ENCODE assay signal across 19 mouse cellular contexts in the genomic region with DNA sequence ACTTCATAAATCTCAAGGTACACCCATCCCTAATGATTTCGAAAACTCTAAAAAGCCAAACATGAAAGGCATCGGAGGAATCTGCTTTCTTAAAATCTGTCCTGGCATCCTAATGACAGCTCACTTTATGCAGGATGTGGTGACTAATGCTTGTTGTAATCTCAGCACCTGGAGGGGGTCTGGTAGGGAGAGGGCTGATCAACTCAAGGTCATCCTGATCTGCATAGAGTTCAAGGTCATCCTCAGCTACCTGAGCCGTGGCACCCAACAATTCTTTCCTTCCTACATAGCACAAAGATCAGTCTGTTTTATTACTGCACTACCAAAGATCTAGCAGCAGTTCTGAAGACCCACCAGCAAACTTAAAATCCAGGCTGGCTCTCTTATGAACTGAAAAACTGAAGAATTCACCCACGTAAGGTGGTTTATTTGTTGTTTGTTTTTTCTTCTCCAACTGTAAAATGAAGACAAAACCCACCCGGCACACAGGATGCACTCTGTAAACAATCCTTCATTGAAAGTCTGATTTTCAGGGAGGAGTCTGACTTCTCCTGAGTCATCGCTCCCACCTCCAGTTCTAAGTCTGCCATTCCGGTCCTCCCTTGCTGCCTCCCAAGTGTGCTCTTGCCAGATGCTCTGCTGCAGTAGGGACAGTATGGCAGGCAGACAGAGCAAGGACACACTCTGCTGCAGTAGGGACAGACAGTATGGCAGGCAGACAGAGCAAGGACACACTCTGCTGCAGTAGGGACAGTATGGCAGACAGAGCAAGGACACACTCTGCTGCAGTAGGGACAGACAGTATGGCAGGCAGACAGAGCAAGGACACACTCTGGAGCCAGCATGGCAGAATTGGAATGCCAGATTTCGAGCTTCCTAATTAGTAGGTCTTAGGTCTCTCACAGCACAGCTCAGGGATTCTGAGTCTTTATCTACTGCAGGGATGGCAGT. TPM values are rescaled to one million over a fixed set of nuclear protein-coding genes. Genes with fewer than 3 reads are reported as not detected.
A peak's percentile ranks its signal among the peaks of the same experiment; 100 is the strongest.
DNase-seq lines count a peak whose midpoint lies in the region; ATAC-seq and TF ChIP-seq lines count a peak whose summit lies in the region.
"Had no signal": no experiment of that assay in that cellular context is flagged by ENCODE, and none has a peak within 500 bp of the region (broad histone marks: within the 10 kb centered on the region; RNA-seq: fewer than 3 reads in every experiment).

No protein-coding gene starts in this region.

- DNase-seq in heart, embryonic 10.5 days (ENCODE audit: low spot score), result no peak
- no peak for DNase-seq in heart, adult 8-10 months (ENCODE audit: low spot score)
- DNase-seq in NIH3T3 (ENCODE audit: low read depth), result peak; percentile 30
- DNase-seq in gastrocnemius, adult 8-10 months (ENCODE audit: low spot score in 2 of 2), result no peak
- DNase-seq: cerebellum, adult 2 months; gastrocnemius, adult 2 months; layer of hippocampus, postnatal 36 days; left cerebral cortex, postnatal 4 days; lung, postnatal 10 days had no signal

- peak overlapping the region; percentile 14 for H3K9ac ChIP-seq in heart, embryonic 16.5 days (ENCODE audit: low read length)
- H3K9ac ChIP-seq: embryonic facial prominence, embryonic 12.5 days; hindbrain, embryonic 15.5 days; liver, embryonic 15.5 days had no signal

- no peaks in the 10 kb centered on the region for H3K9me3 ChIP-seq in heart, embryonic 10.5 days
- H3K9me3 ChIP-seq in E14TG2a.4 (ENCODE audit: low read length), result no peaks in the 10 kb centered on the region
- H3K9me3 ChIP-seq in heart, embryonic 16.5 days (replicated peaks; ENCODE audit: control insufficient read depth, low read length), result no peaks in the 10 kb centered on the region
- H3K9me3 ChIP-seq: embryonic facial prominence, embryonic 12.5 days; hindbrain, embryonic 15.5 days; liver, embryonic 15.5 days had no signal

- TF ChIP-seq CTCF in E14TG2a.4 (conservative IDR thresholded peaks at IDR 0.05; ENCODE audit: low read length), result no peak

- ATAC-seq in heart, embryonic 16.5 days (replicated peaks; ENCODE audit: extremely low read depth, insufficient read depth, low FRiP score), result no peak
- ATAC-seq in inflammation-experienced regulatory T-cells, adult 6 months, result no peak
- ATAC-seq: CD4-positive, CD25-positive, alpha-beta regulatory T cell, adult 4 months; forebrain, embryonic 16.5 days; intestine, postnatal 0 days had no signal

- H3K36me3 ChIP-seq in heart, embryonic 10.5 days, result no peaks in the 10 kb centered on the region
- H3K36me3 ChIP-seq in E14TG2a.4 (ENCODE audit: insufficient read depth, low read length), result peaks cover 39% of the 10 kb centered on the region
- H3K36me3 ChIP-seq in heart, embryonic 16.5 days (ENCODE audit: control insufficient read depth, insufficient read depth), result no peaks in the 10 kb centered on the region
- H3K36me3 ChIP-seq: embryonic facial prominence, embryonic 12.5 days; hindbrain, embryonic 15.5 days; liver, embryonic 15.5 days had no signal

- H3K4me1 ChIP-seq in heart, embryonic 10.5 days, result peaks cover 64% of the 10 kb centered on the region
- peaks cover 90% of the 10 kb centered on the region for H3K4me1 ChIP-seq in E14TG2a.4 (replicated peaks; ENCODE audit: low read depth, low read length)
- peaks cover 31% of the 10 kb centered on the region for H3K4me1 ChIP-seq in heart, embryonic 16.5 days (ENCODE audit: control insufficient read depth, insufficient read depth, low read length)

- peaks cover 3% of the 10 kb centered on the region; the same call in 1 of the 2 replicates for H3K27me3 ChIP-seq in heart, embryonic 10.5 days (ENCODE audit: insufficient read depth, poor library complexity, severe bottlenecking)
- no peaks in the 10 kb centered on the region for H3K27me3 ChIP-seq in E14TG2a.4 (ENCODE audit: insufficient read depth, low read length)
- H3K27me3 ChIP-seq in heart, embryonic 16.5 days (ENCODE audit: control insufficient read depth, insufficient read depth, low read length), result no peaks in the 10 kb centered on the region
- H3K27me3 ChIP-seq: embryonic facial prominence, embryonic 12.5 days; hindbrain, embryonic 15.5 days; liver, embryonic 15.5 days had no signal

- H3K4me2 ChIP-seq in heart, embryonic 16.5 days (ENCODE audit: low read depth, low read length), result 0 out of 2 replicates have a peak overlapping the region, but pooled peaks have one; percentile 0
- H3K4me2 ChIP-seq: embryonic facial prominence, embryonic 12.5 days; hindbrain, embryonic 15.5 days; liver, embryonic 15.5 days had no signal

- 64% methylated on average over 8 of the region's 8 CpGs for whole genome bisulfite sequencing in heart, embryonic 10.5 days
- 58% methylated on average over 8 of the region's 8 CpGs for WGBS in heart, embryonic 16.5 days

- no peak overlapping the region for H3K4me3 ChIP-seq in heart, embryonic 10.5 days
- H3K4me3 ChIP-seq in E14TG2a.4 (replicated peaks; ENCODE audit: low read length), result peak overlapping the region; percentile 66
- H3K4me3 ChIP-seq in heart, embryonic 16.5 days (ENCODE audit: low read length), result no peak overlapping the region
- H3K4me3 ChIP-seq: embryonic facial prominence, embryonic 12.5 days; gastrocnemius, adult 2 months; hindbrain, embryonic 15.5 days; liver, embryonic 15.5 days had no signal

- peak overlapping the region; percentile 52; the same call in 1 of the 2 replicates for H3K27ac ChIP-seq in heart, embryonic 10.5 days
- peak overlapping the region; percentile 6; the same call in 1 of the 2 replicates for H3K27ac ChIP-seq in heart, embryonic 16.5 days (ENCODE audit: low read length)
- H3K27ac ChIP-seq: embryonic facial prominence, embryonic 12.5 days; gastrocnemius, adult 2 months; hindbrain, embryonic 15.5 days; liver, embryonic 15.5 days; stomach, postnatal 0 days had no signal

RNA-seq across cellular contexts. Expression of gene Slc25a13, which starts 4.3 kb away (rescaled TPM):
- polyA plus RNA-seq in heart, embryonic 10.5 days (2016; fragmentation: Nextera tagmentation; extraction: Ambion mirVana), result 61.4 and 78.4 TPM in 2 replicates
- total RNA-seq in heart, adult 8-10 months (2022), result 100 to 1,000 TPM; 134 to 155 (median 137) TPM
- polyA plus RNA-seq in heart, embryonic 16.5 days (2015; fragmentation: Nextera tagmentation; extraction: Ambion mirVana), result 54.3 and 54.4 TPM in 2 replicates
- 1 to 10 TPM in 1 of 4 experiments, under 1 TPM in 3; 0.54 to 1.2 (median 0.79) TPM for total RNA-seq in gastrocnemius, adult 8-10 months (2022)
- 10 to 100 TPM in 1 of 3 experiments, 1 to 10 TPM in 2; 6.6 to 13.3 (median 8.5) TPM for polyA plus RNA-seq in inflammation-experienced regulatory T-cells, adult 6 months (2017; shearing (Covaris generic))
